Mouse (Mus musculus) kidney, adult 2 months (tissue): ENCODE measurements at regions not wholly inside any gene's neighbourhood (a gene's known extent, or its start where the extent isn't known, plus 50 kb on each side); places are given as distances from the start of the nearest gene placed in this dataset.

ENCODE experiments used
- CTCF ChIP-seq: fragments of 200-500 bp; conservative IDR thresholded peaks from 2 replicates; pipeline ENCODE4 v1.5.1; 2011; ENCODE audit warnings: low read depth, mild to moderate bottlenecking, control low read depth, low read length, moderate library complexity, mixed read lengths; ENCODE audit not compliant: insufficient read depth, insufficient read length
- POLR2A ChIP-seq: fragments of 200-500 bp; IDR thresholded peaks from one replicate; pipeline ENCODE4 v1.6.1; 2011; ENCODE audit warnings: low read depth, low read length, control low read depth

- TF ChIP-seq POLR2A (no peak), CTCF (no peak)
Measured at GRCm38 (mm10) chr13:37683045-37683679, 95.0 kb upstream of the Rreb1 start.
